Mouse (Mus musculus): ENCODE measurements around the gene Idi2.

Idi2 gene

DNA sequence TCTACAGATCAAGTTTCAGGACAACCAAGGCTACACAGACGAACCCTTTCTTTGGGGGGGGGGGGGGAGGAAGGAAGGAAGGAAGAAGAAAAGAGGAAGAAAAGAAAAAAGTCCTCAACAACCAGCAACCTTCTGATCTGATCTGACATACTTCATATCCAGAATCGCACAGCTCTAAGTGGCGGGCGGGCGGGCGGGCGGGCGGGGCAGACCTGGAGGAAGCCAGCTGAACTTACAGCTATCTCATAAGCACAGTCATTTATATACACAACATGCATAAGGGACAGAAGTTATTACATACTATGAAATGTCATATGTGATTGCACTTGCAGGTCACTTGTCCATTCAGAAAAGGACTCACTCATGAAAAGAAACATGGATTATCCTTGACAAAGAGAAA, 46.8 kb downstream of the Idi2 start:
- no peak for DNase-seq

GRCm38 (mm10) chr13:9003306-9003705, 50.6 kb downstream of the Idi2 start:
- DNase-seq: no peak
